Mouse (Mus musculus) G1E (cell line): ENCODE results near the gene Igfbp4.

Source experiments
- CTCF ChIP-seq: IDR thresholded peaks from 2 replicates; pipeline ENCODE4 v1.5.1; 2012; ENCODE audit warnings: low read depth, low read length, inconsistent platforms, mixed read lengths
- GATA1 ChIP-seq: IDR thresholded peaks from 2 replicates; pipeline ENCODE4 v1.6.1; 2012; ENCODE audit warnings: borderline replicate concordance, low read length, inconsistent platforms, mixed read lengths
- GATA2 ChIP-seq: IDR thresholded peaks from 2 replicates; pipeline ENCODE4 v1.6.1; 2012; ENCODE audit warnings: low read depth, low read length, inconsistent platforms, borderline replicate concordance
- POLR2AphosphoS5 ChIP-seq: IDR thresholded peaks from 2 replicates; pipeline ENCODE4 v1.6.1; 2012; ENCODE audit warnings: low read depth, low read length, inconsistent platforms; ENCODE audit not compliant: insufficient replicate concordance
- TAL1 ChIP-seq: conservative IDR thresholded peaks from 2 replicates; pipeline ENCODE4 v1.6.1; 2012; ENCODE audit warnings: low read depth, low read length, inconsistent platforms, mixed read lengths

DNA sequence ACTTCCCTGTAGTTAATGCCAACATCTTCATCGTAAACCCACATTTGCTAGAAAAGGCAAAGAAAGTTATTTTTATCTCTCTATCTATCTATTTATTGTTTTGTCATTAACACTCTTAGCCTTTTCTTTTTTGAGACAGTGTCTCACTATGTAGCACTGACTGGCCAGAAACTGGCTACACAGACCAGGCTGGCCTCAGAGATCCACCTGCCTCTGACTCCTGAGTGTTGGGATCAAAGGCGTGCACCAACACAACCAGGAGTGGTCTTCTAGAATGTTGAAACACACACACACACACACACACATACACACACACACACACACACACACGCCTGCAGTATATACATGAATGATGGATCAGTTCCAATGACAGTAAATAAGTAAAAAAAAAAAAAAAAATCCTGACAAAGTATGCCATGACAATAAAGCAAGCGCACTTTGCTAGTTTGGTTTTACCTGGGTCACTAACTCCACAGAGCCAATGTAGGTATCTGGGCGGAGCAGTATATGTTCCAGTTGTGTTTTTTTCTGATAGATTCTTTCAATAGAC, 18.6 kb upstream of the Igfbp4 start:
- TF ChIP-seq CTCF (no peak), GATA1 (no peak), TAL1 (no peak), POLR2AphosphoS5 (no peak), GATA2 (no peak)
